Mouse (Mus musculus) kidney, adult 2 months (tissue): ENCODE results near the gene C330021F23Rik. TPM values are rescaled to one million over a fixed set of nuclear protein-coding genes. Genes with fewer than 3 reads are reported as not detected.
"Not testable (repeated sequence)": the region's sequence is repeated elsewhere in the genome, so short reads cannot be mapped to it uniquely, and the experiment has no call there.

Experiments
- DNase-seq: peaks from one replicate; pipeline ENCODE4 v3.0.0; 2021
- H3K27ac ChIP-seq: fragments of 200-500 bp; 2 replicates; pipeline ENCODE4 v1.5.1; 2012; ENCODE audit warnings: low read depth, low read length, control low read depth, inconsistent platforms; ENCODE audit not compliant: insufficient read depth
- H3K27me3 ChIP-seq: fragments of 200-500 bp; replicated peaks from 2 replicates; pipeline ENCODE4 v1.6.1; 2012; ENCODE audit warnings: mild to moderate bottlenecking, moderate library complexity, low read length, inconsistent platforms; ENCODE audit not compliant: control insufficient read depth, insufficient read depth
- H3K36me3 ChIP-seq: fragments of 200-500 bp; 2 replicates; pipeline ENCODE4 v1.6.1; 2012; ENCODE audit warnings: mild to moderate bottlenecking, moderate library complexity, low read length, inconsistent platforms; ENCODE audit not compliant: control insufficient read depth, insufficient read depth
- H3K4me1 ChIP-seq: fragments of 200-500 bp; 2 replicates; pipeline ENCODE4 v1.6.1; 2011; ENCODE audit warnings: low read length; ENCODE audit not compliant: control insufficient read depth, insufficient read depth
- H3K4me3 ChIP-seq: fragments of 200-500 bp; 2 replicates; pipeline ENCODE4 v1.5.1; 2011; ENCODE audit warnings: mild to moderate bottlenecking, low read depth, low read length, control low read depth; ENCODE audit not compliant: insufficient read depth
- CTCF ChIP-seq: fragments of 200-500 bp; conservative IDR thresholded peaks from 2 replicates; pipeline ENCODE4 v1.5.1; 2011; ENCODE audit warnings: low read depth, mild to moderate bottlenecking, control low read depth, low read length, moderate library complexity, mixed read lengths; ENCODE audit not compliant: insufficient read depth, insufficient read length
- POLR2A ChIP-seq: fragments of 200-500 bp; IDR thresholded peaks from one replicate; pipeline ENCODE4 v1.6.1; 2011; ENCODE audit warnings: low read depth, low read length, control low read depth
- WGBS: fragments of 180-500 bp; shearing (Covaris S2); methylation state at CpG from one replicate; pipeline ENCODE4 v1.1.7; 2018; 5-methylcytosine and 5-hydroxymethylcytosine counted together
- polyA plus RNA-seq: library from polyadenylated mRNA; depleted of rRNA; stranded (reverse); fragments of >200 nt; gene quantifications from 2 replicates; pipeline ENCODE4 v1.2.3, GENCODE M21; 2012

Gene C330021F23Rik
- polyA plus RNA-seq, 1 experiment, result 6.4 TPM

DNA sequence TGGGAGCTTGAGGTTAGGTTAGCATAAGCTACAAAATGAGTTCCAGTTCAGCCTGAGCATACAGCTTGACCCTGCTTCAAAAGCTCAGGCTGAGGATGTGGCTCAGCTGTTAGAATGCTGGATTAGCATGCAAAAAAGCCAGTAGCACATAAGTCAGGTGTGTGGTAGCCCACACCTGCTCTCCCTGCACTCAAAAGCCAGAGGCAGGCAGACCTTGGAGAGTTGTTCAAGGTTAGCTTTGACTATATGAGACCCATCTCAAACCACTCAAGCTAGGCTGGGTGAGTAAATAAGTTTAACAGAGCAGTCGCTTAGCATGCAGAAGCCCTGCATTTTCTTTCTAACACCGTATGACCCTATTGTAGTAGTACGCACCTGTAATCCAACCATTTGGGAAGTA is 6.8 kb downstream of the C330021F23Rik start:
- DNase-seq, result no peak
- TF ChIP-seq CTCF, result no peak
- no peak for TF ChIP-seq POLR2A
- 88% methylated on average over 3 of the region's 3 CpGs for WGBS

DNA sequence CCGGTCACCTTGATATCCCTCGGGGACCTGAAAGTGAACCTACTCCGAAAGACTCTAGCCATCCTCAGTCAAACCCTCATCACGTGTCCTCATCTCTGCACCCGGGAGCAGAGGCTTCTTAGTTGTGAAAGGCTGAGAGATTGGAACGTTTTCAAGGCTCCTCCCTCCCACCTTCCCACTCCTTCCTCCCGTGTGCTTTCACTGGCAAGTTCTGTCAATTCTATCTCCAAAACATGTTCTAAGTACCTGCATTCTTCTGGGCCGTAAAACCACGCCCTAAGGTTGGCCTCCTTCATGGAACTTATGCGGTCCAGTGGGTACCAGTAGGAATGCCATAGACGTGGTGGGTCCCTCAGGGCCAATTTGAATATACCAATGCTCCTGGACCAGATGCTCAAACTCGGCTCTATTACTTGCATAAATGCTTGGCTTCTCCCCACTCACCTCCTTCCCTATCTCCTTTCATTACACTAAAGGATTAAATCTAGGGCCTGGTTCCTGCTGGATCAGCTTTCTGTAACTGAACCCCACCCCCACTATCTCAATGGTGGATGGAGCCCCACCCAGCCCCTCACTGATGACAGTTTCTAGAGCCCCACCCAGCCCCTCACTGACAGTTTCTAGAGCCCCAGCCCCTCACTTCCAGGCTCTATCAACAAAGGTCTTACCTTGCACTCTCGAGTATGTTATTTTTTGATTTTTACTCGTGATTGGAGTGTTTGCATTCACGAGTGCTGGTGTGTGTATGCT is 8.6 kb downstream of the C330021F23Rik start:
- 65% methylated on average over 15 of the region's 15 CpGs for WGBS
- no peak overlapping the region for H3K27ac ChIP-seq
- H3K4me3 ChIP-seq, result no peak overlapping the region
- DNase-seq, result no peak
- TF ChIP-seq CTCF (no peak), POLR2A (no peak)
- no peaks in the 10 kb centered on the region for H3K27me3 ChIP-seq
- no peaks in the 10 kb centered on the region for H3K4me1 ChIP-seq
- no peaks in the 10 kb centered on the region for H3K36me3 ChIP-seq

More for the DNA sequence above, 6.8 kb downstream of the C330021F23Rik start:
- H3K4me1 ChIP-seq, result no peaks in the 10 kb centered on the region
- H3K27ac ChIP-seq, result no peak overlapping the region
- H3K36me3 ChIP-seq, result no peaks in the 10 kb centered on the region
- no peaks in the 10 kb centered on the region for H3K27me3 ChIP-seq
- H3K4me3 ChIP-seq, result no peak overlapping the region

DNA sequence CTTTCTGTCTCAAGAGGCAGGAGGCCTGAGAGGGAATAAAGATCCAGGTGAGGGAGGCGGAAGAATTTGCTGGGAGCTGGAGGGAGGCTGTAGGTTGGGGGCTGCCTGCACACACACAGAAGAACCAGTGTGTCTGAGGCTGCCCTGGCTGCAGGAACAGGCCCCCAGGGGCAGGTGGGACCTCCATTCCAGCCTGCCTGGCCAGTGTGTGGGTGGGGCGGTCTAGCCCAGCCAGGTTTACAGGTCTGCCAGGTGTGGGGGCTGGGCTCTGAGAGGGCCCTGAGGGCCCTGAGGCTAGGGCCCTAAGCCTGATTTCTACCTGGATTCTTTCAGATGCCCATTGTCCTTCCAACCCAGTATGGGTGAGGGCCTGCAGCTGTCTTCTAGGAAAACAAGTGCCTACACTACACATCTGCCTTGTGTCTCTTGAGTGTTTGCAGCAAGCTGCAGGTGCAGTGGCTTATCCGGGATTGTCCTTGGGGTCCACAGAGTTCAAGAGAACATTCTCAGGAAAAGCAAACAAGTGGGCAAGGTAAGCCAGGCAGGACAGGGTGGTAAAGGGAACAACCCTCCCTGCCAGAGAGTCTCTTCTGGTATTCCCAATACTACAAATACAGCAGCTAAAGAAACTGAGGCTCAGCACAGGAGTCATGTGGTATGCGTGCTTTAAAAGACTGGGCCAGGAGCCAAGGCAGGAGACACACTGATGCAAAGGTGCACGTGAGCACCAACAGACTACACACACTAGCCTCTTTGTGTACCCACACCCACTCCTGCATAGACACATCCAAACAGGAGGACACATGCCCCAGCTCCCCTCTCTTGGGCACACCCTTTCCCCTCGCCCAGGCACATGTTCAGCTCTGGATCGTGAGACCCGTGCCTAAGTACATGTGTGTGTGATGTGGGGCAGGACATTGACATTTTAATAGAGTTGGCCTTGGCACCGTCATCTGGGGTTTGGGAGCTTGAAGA is 11.9 kb downstream of the C330021F23Rik start:
- no peak for DNase-seq
- WGBS, result 74% methylated on average over 9 of the region's 9 CpGs
- H3K27ac ChIP-seq, result no peak overlapping the region

DNA sequence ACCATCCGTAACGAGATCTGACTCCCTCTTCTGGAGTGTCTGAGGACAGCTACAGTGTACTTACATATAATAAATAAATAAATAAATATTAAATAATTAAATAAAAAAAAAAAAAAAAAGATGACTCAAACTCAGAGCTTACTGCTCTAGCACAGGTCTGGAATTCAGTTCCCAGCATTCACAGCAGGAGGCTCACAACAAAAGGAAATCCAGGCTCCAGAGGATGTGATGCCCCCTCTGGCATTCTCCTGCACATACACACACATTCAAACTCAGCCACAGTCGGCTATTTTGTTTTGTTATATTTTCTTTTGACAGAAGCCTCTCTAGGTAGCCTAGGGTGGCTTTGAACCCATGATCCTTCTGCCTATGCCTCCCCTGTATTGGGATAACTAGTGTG is 14.2 kb downstream of the C330021F23Rik start:
- not testable (repeated sequence) for H3K36me3 ChIP-seq, H3K27ac ChIP-seq, H3K27me3 ChIP-seq, H3K4me3 ChIP-seq, DNase-seq, H3K4me1 ChIP-seq
- WGBS, result 86% methylated on average over 3 of the region's 3 CpGs

More for the DNA sequence above, 11.9 kb downstream of the C330021F23Rik start:
- H3K4me1 ChIP-seq, result no peaks in the 10 kb centered on the region
- H3K36me3 ChIP-seq, result no peaks in the 10 kb centered on the region
- no peak for TF ChIP-seq CTCF
- no peak for TF ChIP-seq POLR2A
- H3K4me3 ChIP-seq, result no peak overlapping the region
- H3K27me3 ChIP-seq, result no peaks in the 10 kb centered on the region

DNA sequence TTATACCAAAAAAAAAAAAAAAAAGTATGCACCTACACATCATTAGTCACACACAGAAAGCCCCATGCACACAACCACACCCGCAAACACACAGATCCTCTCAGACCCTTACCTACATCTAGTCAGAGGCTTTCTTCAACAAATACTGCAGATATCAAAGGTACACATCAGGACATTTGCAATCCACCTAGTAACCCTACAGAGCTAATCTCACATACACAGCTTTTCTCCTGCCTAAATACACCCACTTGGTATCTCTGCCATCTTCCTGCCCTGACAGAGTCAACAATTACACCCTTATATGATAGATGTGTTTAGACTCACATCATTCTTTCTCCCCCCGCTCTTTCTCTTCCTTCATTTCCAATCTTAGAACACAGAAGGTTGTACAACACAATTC is 18.7 kb downstream of the C330021F23Rik start:
- Histone ChIP-seq H3K36me3 (no peaks in the 10 kb centered on the region), H3K27me3 (no peaks in the 10 kb centered on the region), H3K4me1 (no peaks in the 10 kb centered on the region), H3K4me3 (no peak overlapping the region), H3K27ac (no peak overlapping the region)
- no peak for DNase-seq
- WGBS, result 96% methylated on average over 2 of the region's 2 CpGs
- TF ChIP-seq CTCF, result no peak
- no peak for TF ChIP-seq POLR2A

DNA sequence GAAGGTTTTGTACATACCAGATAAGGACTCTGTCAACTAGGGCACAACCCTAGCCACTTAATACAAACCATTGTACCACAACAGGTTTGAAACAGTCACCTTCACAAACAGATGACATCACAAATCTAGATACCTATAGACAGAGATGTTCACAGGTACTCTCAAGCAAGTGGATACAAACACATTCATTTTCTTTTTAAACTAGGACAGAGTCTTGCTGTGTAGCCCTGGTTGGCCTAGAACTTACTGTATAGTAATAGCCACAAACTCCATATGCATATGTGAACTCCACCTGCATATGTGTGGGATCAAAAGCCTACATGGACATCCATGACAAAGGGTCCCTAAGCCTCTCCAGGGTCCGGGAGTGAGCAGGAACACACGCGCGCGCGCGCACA is 19.2 kb downstream of the C330021F23Rik start, which contains the start of gene Camsap3:
Camsap3 (plus strand) TSS at position 301 of the 398 bp plus-strand sequence.
- H3K4me3 ChIP-seq, result peak within 1 kb of the TSS; percentile 85
- H3K27me3 ChIP-seq, result no peaks in the 10 kb centered on the region
- H3K4me1 ChIP-seq, result no peaks in the 10 kb centered on the region
- no peak for TF ChIP-seq POLR2A
- no peak for TF ChIP-seq CTCF
- no peaks in the 10 kb centered on the region for H3K36me3 ChIP-seq
- no peak for DNase-seq
- peak within 1 kb of the TSS; percentile 72 for H3K27ac ChIP-seq
- 6% methylated on average over 7 of the region's 7 CpGs for WGBS

DNA sequence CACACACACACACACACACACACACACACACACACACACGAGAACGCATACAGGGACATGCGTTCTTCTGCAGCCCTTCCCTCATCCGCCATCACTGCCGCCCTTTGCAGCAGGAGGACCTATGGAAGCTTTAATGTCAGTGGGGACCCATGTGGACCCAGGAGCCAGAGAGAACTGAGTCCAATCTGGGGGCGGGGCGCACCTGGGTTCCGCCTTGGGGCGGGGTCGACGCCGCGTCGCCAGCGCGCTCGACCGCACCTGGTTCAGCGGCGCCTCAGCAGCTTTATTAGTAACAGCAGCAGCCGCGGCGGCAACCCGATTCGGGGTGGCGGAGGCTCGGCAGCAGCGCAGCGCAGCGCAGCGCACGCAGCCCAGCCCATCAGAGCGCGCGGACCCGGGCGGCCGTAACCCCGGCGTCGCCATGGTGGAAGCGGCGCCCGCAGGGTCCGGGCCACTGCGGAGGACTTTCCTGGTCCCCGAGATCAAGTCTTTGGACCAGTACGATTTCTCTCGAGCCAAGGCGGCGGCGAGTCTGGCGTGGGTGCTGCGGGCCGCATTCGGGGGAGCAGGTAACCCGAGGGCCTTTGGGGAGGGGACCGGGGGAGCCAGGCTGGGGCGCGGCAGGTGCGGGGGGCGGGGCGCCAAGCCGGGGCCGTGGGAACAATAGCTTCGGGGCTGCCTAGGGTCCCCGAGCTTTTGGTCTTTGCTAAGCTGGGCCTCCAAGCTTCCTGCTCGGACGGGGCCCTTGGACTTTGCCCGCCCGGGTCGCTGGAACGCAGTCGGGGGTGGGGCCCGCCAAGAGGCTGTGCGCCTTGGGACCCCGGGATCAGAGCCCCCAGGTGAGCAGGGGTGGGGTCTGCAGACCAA is 19.8 kb downstream of the C330021F23Rik start:
- Histone ChIP-seq H3K27me3 (no peaks in the 10 kb centered on the region), H3K4me3 (peak overlapping the region; percentile 85), H3K36me3 (no peaks in the 10 kb centered on the region), H3K27ac (peak overlapping the region; percentile 72), H3K4me1 (no peaks in the 10 kb centered on the region)
- peak; percentile 89 for DNase-seq
- under 1% methylated on average over 75 of the region's 77 CpGs for WGBS
- no peak for TF ChIP-seq CTCF
- TF ChIP-seq POLR2A, result peak; percentile 74
